Mouse (Mus musculus) hindbrain, embryonic 15.5 days (tissue): ENCODE data around the gene Nup214. TPM values are rescaled to one million over a fixed set of nuclear protein-coding genes. Genes with fewer than 3 reads are reported as not detected.

Experiments used
- ATAC-seq: fragments of 200-750 bp; cut with Nextera tagmentation; 2 replicates; pipeline ENCODE4 v1.8.0; 2017; ENCODE audit warnings: low read depth, moderate number of reproducible peaks, moderate TSS enrichment; ENCODE audit not compliant: low FRiP score
- H3K27ac ChIP-seq: fragments of 300-500 bp; sonication (generic); replicated peaks from 2 replicates; pipeline ENCODE4 v1.5.1; 2015; ENCODE audit warnings: mild to moderate bottlenecking, inconsistent platforms
- H3K27me3 ChIP-seq: fragments of 300-500 bp; sonication (generic); 2 replicates; pipeline ENCODE4 v1.6.1; 2015; ENCODE audit warnings: control low read depth, inconsistent platforms
- H3K36me3 ChIP-seq: fragments of 300-500 bp; sonication (generic); 2 replicates; pipeline ENCODE4 v1.6.1; 2015; ENCODE audit warnings: control low read depth, inconsistent platforms
- H3K4me1 ChIP-seq: fragments of 300-500 bp; sonication (generic); replicated peaks from 2 replicates; pipeline ENCODE4 v1.6.1; 2015; ENCODE audit warnings: control low read depth, inconsistent platforms
- H3K4me2 ChIP-seq: fragments of 300-500 bp; sonication (generic); 2 replicates; pipeline ENCODE4 v1.6.1; 2015; ENCODE audit warnings: moderate library complexity, mild to moderate bottlenecking, inconsistent platforms
- H3K4me3 ChIP-seq: fragments of 300-500 bp; sonication (generic); 2 replicates; pipeline ENCODE4 v1.5.1; 2015; ENCODE audit warnings: mild to moderate bottlenecking, inconsistent platforms
- H3K9ac ChIP-seq: fragments of 300-500 bp; sonication (generic); 2 replicates; pipeline ENCODE4 v1.6.1; 2015; ENCODE audit warnings: inconsistent platforms
- H3K9me3 ChIP-seq: fragments of 300-500 bp; sonication (generic); 2 replicates; pipeline ENCODE4 v1.6.1; 2016; ENCODE audit warnings: control low read depth, inconsistent platforms
- WGBS: fragments of 180-500 bp; shearing (Covaris S2); methylation state at CpG from one replicate; pipeline ENCODE4 v1.1.7; 2015; 5-methylcytosine and 5-hydroxymethylcytosine counted together
- polyA plus RNA-seq: library from polyadenylated mRNA; unstranded; fragments of >200 nt; fragmentation: Nextera tagmentation; extraction: Ambion mirVana; gene quantifications from 2 replicates; pipeline ENCODE4 v1.2.1, GENCODE M21; 2015

The Nup214 gene
- polyA plus RNA-seq, 1 experiment from 2014 or later: 61.6 TPM

DNA sequence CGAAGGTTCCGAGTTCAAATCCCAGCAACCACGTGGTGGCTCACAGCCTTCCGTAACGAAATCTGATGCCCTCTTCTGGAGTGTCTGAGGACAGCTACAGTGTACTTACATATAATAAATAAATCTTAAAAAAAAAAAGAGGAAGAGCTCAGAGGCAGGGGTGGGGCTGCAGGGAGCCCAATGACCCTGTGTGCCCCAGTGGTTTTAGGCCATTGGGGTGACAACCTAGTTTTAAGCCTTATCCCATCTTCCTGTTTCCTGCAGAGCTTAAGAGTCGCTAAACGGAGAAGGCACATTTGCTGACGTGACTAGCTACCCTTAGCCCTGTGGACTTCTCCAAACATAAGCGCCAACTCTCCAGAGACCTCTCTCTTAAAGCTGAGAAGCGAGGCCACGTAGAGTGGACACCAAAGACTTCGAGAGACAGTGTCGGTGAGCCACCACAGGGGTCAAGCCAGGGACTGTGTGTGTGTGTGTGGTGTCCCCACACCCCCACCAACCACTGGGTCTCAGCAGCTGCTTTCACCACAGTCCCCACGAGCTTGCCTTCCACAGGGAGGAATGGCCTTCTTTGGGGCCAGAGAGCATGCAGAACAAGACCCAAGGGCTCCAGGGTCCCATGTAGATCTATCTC, 107.2 kb downstream of the Nup214 start:
- no peaks in the 10 kb centered on the region for H3K9me3 ChIP-seq
- WGBS: 86% methylated on average over 14 of the region's 14 CpGs

DNA sequence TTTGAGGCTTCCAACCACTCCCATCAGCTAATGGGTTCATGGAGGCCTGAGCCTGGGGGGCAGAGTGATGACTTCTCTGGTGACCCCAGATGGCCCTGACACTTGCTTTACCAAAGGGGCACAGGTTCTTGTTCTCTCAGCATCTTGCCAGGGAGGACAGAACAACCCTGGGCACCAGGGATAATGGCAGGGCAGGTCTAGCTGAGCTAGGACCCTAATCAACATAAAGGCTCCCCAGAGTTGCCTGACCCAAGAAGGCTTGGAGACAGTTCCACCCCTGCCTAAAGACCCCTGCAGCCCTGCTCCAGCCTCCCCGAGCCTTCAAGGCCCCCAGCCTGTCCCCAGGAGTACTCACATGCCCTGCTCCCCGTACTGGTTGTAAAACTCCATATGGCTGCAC, 108.0 kb downstream of the Nup214 start:
- no peaks in the 10 kb centered on the region for H3K9me3 ChIP-seq
- peaks cover 29% of the 10 kb centered on the region for H3K27me3 ChIP-seq
- 52% methylated on average over 2 of the region's 2 CpGs for WGBS
- no peak overlapping the region for H3K27ac ChIP-seq
- ATAC-seq: no peak
- H3K4me2 ChIP-seq: peak overlapping the region; percentile 95
- peak overlapping the region; percentile 69 for H3K4me3 ChIP-seq
- no peaks in the 10 kb centered on the region for H3K36me3 ChIP-seq
- H3K9ac ChIP-seq: no peak overlapping the region
- H3K4me1 ChIP-seq: peaks cover 22% of the 10 kb centered on the region

More for the DNA sequence above, 107.2 kb downstream of the Nup214 start:
- Histone ChIP-seq H3K9ac (no peak overlapping the region), H3K4me2 (peak overlapping the region; percentile 95; the same call in 1 of the 2 replicates), H3K27ac (no peak overlapping the region), H3K36me3 (no peaks in the 10 kb centered on the region), H3K4me1 (peaks cover 22% of the 10 kb centered on the region), H3K4me3 (no peak overlapping the region), H3K27me3 (peaks cover 26% of the 10 kb centered on the region)
- ATAC-seq: no peak

DNA sequence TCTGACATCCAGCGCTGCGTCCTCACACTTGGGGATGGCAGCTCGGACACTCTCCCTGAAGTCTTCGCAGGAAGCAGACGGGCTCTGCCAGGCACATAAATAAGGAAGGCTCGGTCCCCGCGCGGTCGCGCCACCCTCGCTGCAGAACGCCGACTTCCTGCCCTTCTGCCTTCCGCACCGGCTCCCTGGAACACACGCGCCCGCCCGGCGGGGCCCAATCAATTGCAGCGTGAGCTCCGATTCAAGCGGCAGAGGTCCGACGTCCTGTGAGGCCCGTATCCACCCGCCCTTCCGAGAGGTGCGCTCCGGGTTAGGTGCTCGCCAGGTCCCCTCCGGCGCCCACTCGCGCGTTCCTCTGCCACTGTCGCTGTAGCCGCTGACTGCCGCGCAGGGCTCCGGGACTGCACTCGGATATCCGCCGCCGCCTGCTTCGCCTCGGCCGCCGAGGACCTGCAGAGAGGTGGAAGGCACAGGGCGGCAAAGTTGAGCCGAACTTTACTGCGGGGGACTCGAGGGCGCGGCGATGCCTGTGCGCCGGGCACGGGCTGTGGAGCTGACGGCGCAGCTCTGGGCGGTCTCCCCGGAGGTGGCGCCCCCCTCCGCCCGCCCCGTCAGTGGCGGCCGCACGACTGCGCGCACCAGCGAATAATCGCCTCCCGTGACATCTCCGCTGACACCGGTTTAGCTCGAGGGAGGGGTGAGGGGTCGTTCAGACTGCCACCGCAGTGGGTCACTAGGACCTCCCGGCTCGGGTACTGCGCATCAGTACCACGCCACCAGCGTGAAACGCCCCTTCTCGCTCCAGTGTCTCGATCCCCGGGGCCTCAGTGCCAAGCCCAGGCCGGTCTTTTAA, 109.1 kb downstream of the Nup214 start:
- WGBS: under 1% methylated on average over 73 of the region's 91 CpGs
- peak; percentile 4; the same call in 1 of the 2 replicates for ATAC-seq
- H3K27me3 ChIP-seq: peaks cover 39% of the 10 kb centered on the region

DNA sequence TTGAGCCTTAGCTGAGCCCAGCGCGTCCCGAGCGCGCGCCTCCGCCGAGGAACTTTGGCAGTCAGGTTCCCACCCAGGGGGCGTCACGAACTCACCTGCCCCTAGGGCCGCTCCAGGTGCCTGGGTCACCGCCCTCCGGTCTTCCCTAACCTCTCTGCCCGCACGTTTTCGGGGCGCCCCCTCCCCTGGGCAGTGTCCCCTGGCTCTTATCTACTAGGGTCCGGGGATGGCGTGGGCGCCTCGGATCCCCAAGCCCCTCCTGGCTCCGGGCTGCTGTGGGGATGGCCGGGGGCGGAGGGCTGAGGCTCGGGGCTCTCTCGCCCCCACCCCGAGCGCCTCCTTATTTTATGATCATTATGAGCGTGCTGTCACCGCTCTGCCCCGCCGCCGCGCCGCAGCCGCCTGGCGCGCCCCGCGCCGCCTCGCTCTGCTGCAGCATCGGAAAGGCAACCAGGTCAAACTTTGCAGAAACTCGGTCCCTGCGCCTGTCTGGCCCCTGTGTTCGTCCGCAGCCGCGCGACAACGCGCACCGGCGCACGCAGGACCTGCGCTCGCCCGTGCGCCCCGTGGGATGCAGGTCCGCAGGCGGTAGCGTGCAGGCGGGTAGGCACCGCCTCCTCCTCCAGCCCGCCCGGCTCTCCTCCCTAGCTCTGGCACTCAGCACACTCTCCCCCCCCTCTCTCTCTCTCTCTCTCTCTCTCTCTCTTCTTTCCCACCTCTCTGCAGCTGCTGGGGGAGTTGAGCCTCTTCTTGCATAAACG, 110.1 kb downstream of the Nup214 start, which contains the start of gene Fam78a:
TSS of gene Fam78a (minus strand) at position 747 of the 761 bp plus-strand sequence.
- Histone ChIP-seq H3K4me3 (peak within 1 kb of the TSS; percentile 69), H3K9ac (peak within 1 kb of the TSS; percentile 41), H3K4me1 (peaks cover 33% of the 10 kb centered on the region), H3K27ac (no peak within 1 kb of the TSS; the same call in 1 of the 2 replicates), H3K9me3 (no peaks in the 10 kb centered on the region), H3K36me3 (no peaks in the 10 kb centered on the region), H3K4me2 (peak within 1 kb of the TSS; percentile 95), H3K27me3 (peaks cover 43% of the 10 kb centered on the region)
- ATAC-seq: peak; percentile 85
- under 1% methylated on average over 62 of the region's 68 CpGs for WGBS

More for the DNA sequence above, 109.1 kb downstream of the Nup214 start:
- peaks cover 26% of the 10 kb centered on the region for H3K4me1 ChIP-seq
- H3K36me3 ChIP-seq: no peaks in the 10 kb centered on the region
- peak overlapping the region; percentile 69 for H3K4me3 ChIP-seq
- H3K9me3 ChIP-seq: no peaks in the 10 kb centered on the region
- H3K27ac ChIP-seq: no peak overlapping the region
- H3K4me2 ChIP-seq: peak overlapping the region; percentile 95
- peak overlapping the region; percentile 41 for H3K9ac ChIP-seq

DNA sequence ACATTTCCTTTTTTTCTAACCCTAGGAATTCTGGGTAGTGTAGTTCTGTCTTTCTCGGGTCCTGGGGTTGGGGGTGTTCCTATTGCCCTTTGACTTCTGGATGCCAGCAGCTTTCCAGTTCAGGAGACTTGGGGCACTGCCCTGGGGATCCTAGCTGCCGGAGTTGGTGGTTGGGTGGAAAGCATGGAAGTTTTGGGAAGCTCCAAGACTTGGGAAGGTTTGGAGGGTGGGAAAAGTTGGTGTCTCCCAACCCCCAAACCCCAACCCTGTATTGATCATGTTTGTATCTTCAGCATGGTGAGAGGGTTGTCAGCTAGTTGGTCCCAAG, 110.6 kb downstream of the Nup214 start:
- Histone ChIP-seq H3K27ac (no peak overlapping the region), H3K4me2 (peak overlapping the region; percentile 95), H3K9ac (no peak overlapping the region), H3K4me1 (peaks cover 33% of the 10 kb centered on the region), H3K4me3 (peak overlapping the region; percentile 69), H3K27me3 (peaks cover 46% of the 10 kb centered on the region), H3K36me3 (no peaks in the 10 kb centered on the region), H3K9me3 (no peaks in the 10 kb centered on the region)
- WGBS: 22% methylated on average over 2 of the region's 2 CpGs
- no peak for ATAC-seq

DNA sequence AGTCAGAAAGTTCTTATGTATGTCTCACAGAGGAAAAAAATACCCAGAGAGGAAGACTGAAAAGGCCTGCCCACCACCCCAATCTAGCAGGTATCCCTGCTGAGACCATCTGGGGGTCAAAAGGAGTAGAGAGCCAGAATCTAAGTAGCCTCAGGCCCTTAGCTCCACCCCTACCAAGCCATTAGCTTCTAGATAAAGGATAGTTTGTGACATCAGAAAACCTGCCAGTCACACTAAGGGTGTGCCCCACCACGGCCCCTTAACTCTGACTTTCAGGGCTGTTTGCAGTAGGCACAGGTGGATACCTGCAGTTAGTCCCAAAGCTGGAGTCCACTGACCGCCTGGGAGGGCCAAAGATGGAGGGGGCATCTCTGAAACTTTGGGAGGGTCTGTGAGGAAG, 111.0 kb downstream of the Nup214 start:
- H3K4me2 ChIP-seq: no peak overlapping the region
- no peak for ATAC-seq
- no peak overlapping the region for H3K9ac ChIP-seq
- no peak overlapping the region for H3K27ac ChIP-seq
- peaks cover 33% of the 10 kb centered on the region for H3K4me1 ChIP-seq
- no peak overlapping the region for H3K4me3 ChIP-seq
- no peaks in the 10 kb centered on the region for H3K36me3 ChIP-seq
- no peaks in the 10 kb centered on the region for H3K9me3 ChIP-seq
- H3K27me3 ChIP-seq: peaks cover 50% of the 10 kb centered on the region
- WGBS: 78% methylated on average over 2 of the region's 2 CpGs

DNA sequence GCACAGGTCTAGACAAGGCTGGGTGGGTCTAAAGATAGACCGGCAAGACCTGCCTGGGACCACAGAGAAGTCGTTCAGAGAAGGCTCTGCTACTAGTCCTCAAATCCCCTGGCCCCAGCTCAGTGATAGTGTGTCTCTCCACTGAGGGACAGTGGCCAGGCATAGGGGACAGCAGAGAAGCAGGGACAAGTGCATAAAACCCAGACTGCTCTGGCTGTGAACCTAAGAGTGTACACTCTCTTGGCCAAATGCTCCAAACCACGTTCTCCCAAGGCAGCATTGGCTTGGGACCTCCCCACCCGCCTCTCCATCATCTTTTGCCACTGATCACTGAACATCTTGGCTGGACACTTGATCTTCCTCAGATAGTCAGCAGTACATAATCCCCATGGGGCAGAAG, 113.4 kb downstream of the Nup214 start:
- H3K27ac ChIP-seq: no peak overlapping the region
- no peaks in the 10 kb centered on the region for H3K36me3 ChIP-seq
- 67% methylated on average over 4 of the region's 4 CpGs for WGBS
- peaks cover 30% of the 10 kb centered on the region for H3K4me1 ChIP-seq
- H3K9me3 ChIP-seq: no peaks in the 10 kb centered on the region
- H3K9ac ChIP-seq: no peak overlapping the region
- no peak for ATAC-seq
- no peak overlapping the region for H3K4me3 ChIP-seq
- H3K4me2 ChIP-seq: no peak overlapping the region
- H3K27me3 ChIP-seq: peaks cover 44% of the 10 kb centered on the region

DNA sequence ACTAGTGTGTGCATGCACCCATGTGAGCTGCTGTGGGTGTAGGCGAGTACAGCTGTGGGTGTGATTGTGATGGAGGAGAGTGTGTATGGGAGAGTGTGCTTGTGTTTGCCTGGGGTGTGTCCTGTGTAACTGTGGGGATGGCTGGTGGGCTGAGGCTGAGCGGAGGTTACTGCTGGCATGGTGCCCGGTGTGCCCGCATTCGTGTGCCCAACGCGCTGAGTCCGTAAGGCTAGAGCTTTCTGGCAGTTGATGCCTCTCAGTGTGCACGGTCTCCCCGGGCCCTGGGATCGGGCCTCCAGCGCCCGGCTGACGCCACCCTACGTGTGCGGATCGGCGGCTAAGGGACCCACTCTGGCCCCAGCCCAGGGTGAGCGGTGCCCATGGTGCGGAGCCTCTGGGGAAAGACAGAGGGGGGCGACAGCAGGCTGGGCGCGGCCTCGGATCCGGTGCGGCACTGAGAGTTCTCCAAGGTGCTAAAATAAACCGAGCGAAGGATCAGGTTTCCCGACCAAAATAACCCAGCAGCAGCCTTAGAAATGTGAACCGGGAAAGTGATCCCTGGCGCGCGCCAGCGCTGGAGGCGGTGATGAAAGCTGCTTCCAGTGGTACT, 114.2 kb downstream of the Nup214 start:
- Histone ChIP-seq H3K4me2 (peak overlapping the region; percentile 58), H3K9me3 (no peaks in the 10 kb centered on the region), H3K4me1 (peaks cover 21% of the 10 kb centered on the region), H3K27ac (no peak overlapping the region), H3K4me3 (peak overlapping the region; percentile 30), H3K27me3 (peaks cover 36% of the 10 kb centered on the region), H3K36me3 (no peaks in the 10 kb centered on the region), H3K9ac (no peak overlapping the region)
- WGBS: 4% methylated on average over 35 of the region's 35 CpGs
- no peak for ATAC-seq

DNA sequence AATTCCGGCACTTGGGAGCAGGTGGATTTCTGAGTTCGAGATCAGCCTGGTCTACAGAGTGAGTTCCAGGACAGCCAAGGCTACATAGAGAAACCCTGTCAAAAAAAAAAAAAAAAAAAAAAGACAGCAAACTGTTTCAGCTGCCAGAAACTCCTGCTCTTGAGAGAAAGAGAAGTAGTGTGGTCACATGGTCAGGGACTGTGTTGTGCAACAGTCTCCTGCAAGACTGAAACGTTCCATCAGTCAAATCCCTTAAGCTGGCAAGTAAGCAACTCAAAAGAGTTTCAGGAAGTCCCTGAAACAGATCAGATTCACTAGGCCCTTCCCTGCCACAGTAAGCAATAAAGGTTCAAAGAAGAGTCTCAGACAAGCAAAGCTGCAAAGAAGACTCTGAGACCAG, 115.4 kb downstream of the Nup214 start:
- 83% methylated on average over 3 of the region's 3 CpGs for WGBS
- H3K4me2 ChIP-seq: no peak overlapping the region
- no peaks in the 10 kb centered on the region for H3K36me3 ChIP-seq
- no peak overlapping the region for H3K9ac ChIP-seq
- H3K4me3 ChIP-seq: no peak overlapping the region
- no peak for ATAC-seq
- no peak overlapping the region for H3K27ac ChIP-seq
- H3K27me3 ChIP-seq: peaks cover 32% of the 10 kb centered on the region
- H3K9me3 ChIP-seq: no peaks in the 10 kb centered on the region
- peaks cover 11% of the 10 kb centered on the region for H3K4me1 ChIP-seq

DNA sequence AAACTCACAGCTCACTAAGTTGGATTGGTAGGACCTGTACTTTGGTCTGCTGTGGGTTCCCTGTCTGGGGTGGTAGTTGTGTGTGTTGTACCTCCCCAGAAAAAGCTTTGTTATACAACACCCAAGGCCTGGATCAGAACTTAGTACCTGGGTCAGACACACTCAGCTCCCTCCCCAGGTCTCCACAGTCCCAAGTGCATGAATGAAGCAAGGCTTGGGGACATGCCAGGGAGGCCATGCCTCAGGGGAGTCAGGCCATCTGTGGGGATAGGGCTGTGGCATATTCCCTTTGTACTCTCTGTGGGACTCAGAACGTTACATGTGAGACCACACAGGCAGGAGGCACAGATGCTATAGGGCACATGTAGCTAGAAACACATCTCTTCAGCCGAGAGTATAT, 115.9 kb downstream of the Nup214 start:
- Histone ChIP-seq H3K27ac (no peak overlapping the region), H3K9ac (no peak overlapping the region), H3K4me3 (no peak overlapping the region), H3K36me3 (no peaks in the 10 kb centered on the region), H3K4me1 (peaks cover 11% of the 10 kb centered on the region), H3K27me3 (peaks cover 29% of the 10 kb centered on the region), H3K9me3 (no peaks in the 10 kb centered on the region), H3K4me2 (no peak overlapping the region)
- 41% methylated on average over 2 of the region's 2 CpGs for WGBS
- no peak for ATAC-seq

DNA sequence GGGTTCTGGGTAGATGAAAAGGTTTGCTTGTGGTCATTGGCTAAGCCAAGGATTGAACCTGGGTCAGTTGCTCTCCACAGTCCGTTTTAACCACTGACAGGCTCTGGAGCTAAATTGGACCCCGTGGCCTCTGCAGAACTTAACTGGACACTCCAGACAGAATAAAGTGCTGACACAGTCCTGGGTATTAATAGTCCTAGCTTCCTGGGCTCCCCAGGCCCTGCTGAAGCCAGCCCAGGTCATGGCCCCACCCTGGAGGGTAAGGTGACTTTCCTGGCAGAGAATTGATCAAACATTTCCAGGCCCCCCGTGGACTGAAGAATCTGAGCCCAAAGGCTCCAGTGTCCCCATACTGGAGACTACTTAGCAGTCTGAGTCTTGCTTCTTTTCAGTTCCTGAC, 117.7 kb downstream of the Nup214 start:
- Histone ChIP-seq H3K9me3 (no peaks in the 10 kb centered on the region), H3K9ac (no peak overlapping the region), H3K36me3 (no peaks in the 10 kb centered on the region), H3K4me1 (peaks cover 24% of the 10 kb centered on the region), H3K27me3 (peaks cover 28% of the 10 kb centered on the region), H3K27ac (no peak overlapping the region), H3K4me3 (no peak overlapping the region), H3K4me2 (no peak overlapping the region)
- 70% methylated on average over 3 of the region's 3 CpGs for WGBS
- ATAC-seq: no peak
